Mouse (Mus musculus) stomach, embryonic 16.5 days (tissue): ENCODE results near the gene Ppp1r16b. TPM values are rescaled to one million over a fixed set of nuclear protein-coding genes. Genes with fewer than 3 reads are reported as not detected.
A peak's percentile ranks its signal among the peaks of the same experiment; 100 is the strongest.

Experiments used
- ATAC-seq: fragments of 200-750 bp; cut with Nextera tagmentation; 2 replicates; pipeline ENCODE4 v1.8.0; 2017; ENCODE audit warnings: moderate number of reproducible peaks, moderate TSS enrichment; ENCODE audit not compliant: insufficient read depth, low FRiP score
- H3K27ac ChIP-seq: fragments of 300-500 bp; sonication (generic); 2 replicates; pipeline ENCODE4 v1.5.1; 2014; ENCODE audit warnings: low read length
- H3K27me3 ChIP-seq: fragments of 300-500 bp; sonication (generic); 2 replicates; pipeline ENCODE4 v1.6.1; 2014; ENCODE audit warnings: low read length, control low read depth, mixed read lengths; ENCODE audit not compliant: control insufficient read depth, insufficient read depth
- H3K36me3 ChIP-seq: fragments of 300-500 bp; sonication (generic); 2 replicates; pipeline ENCODE4 v1.6.1; 2014; ENCODE audit warnings: low read length; ENCODE audit not compliant: control insufficient read depth, insufficient read depth
- H3K4me1 ChIP-seq: fragments of 300-500 bp; sonication (generic); 2 replicates; pipeline ENCODE4 v1.6.1; 2014; ENCODE audit warnings: low read length, control low read depth, mixed read lengths; ENCODE audit not compliant: control insufficient read depth, insufficient read depth
- H3K4me2 ChIP-seq: fragments of 300-500 bp; sonication (generic); 2 replicates; pipeline ENCODE4 v1.6.1; 2014; ENCODE audit warnings: low read depth, low read length, mixed read lengths
- H3K4me3 ChIP-seq: fragments of 300-500 bp; sonication (generic); replicated peaks from 2 replicates; pipeline ENCODE4 v1.5.1; 2014; ENCODE audit warnings: mild to moderate bottlenecking, low read length
- H3K9ac ChIP-seq: fragments of 300-500 bp; sonication (generic); 2 replicates; pipeline ENCODE4 v1.6.1; 2014; ENCODE audit warnings: low read length
- H3K9me3 ChIP-seq: fragments of 300-500 bp; sonication (generic); replicated peaks from 2 replicates; pipeline ENCODE4 v1.6.1; 2016; ENCODE audit warnings: low read length, control low read depth; ENCODE audit not compliant: control insufficient read depth
- WGBS: fragments of 180-500 bp; shearing (Covaris S2); extraction: QIAGEN DNeasy Blood & Tissue Kit; methylation state at CpG from one replicate; pipeline ENCODE4 v1.1.7; 2014; 5-methylcytosine and 5-hydroxymethylcytosine counted together
- polyA plus RNA-seq: library from polyadenylated mRNA; unstranded; fragments of >200 nt; fragmentation: Nextera tagmentation; extraction: Ambion mirVana; gene quantifications from 2 replicates; pipeline ENCODE4 v1.2.1, GENCODE M21; 2015

Gene Ppp1r16b
- polyA plus RNA-seq, 1 experiment from 2014 or later = 4.1 TPM

- H3K4me1 ChIP-seq = 0 out of 2 replicates have a peak, but pooled peaks cover 9% of the 10 kb centered on the region
- WGBS = 65% methylated on average over 4 of the region's 4 CpGs
These were observed 8.3 kb downstream of the Ppp1r16b start for GRCm38 (mm10) chr2:158673493-158673892.

GRCm38 (mm10) chr2:158674131-158674530 is 8.9 kb downstream of the Ppp1r16b start:
- H3K27me3 ChIP-seq = peaks cover 12% of the 10 kb centered on the region
- H3K36me3 ChIP-seq = no peaks in the 10 kb centered on the region
- 70% methylated on average over 6 of the region's 6 CpGs for WGBS
- no peaks in the 10 kb centered on the region; the same call in 1 of the 2 replicates for H3K9me3 ChIP-seq
- ATAC-seq = no peak
- H3K4me1 ChIP-seq = 0 out of 2 replicates have a peak, but pooled peaks cover 9% of the 10 kb centered on the region
- no peak overlapping the region for H3K9ac ChIP-seq
- H3K4me2 ChIP-seq = no peak overlapping the region
- H3K4me3 ChIP-seq = no peak overlapping the region
- no peak overlapping the region for H3K27ac ChIP-seq

More at GRCm38 (mm10) chr2:158673493-158673892, 8.3 kb downstream of the Ppp1r16b start:
- H3K27ac ChIP-seq = peak overlapping the region; percentile 51; the same call in 1 of the 2 replicates
- no peak overlapping the region for H3K4me3 ChIP-seq
- no peak overlapping the region for H3K4me2 ChIP-seq
- H3K9ac ChIP-seq = no peak overlapping the region
- no peaks in the 10 kb centered on the region; the same call in 1 of the 2 replicates for H3K9me3 ChIP-seq
- no peaks in the 10 kb centered on the region for H3K36me3 ChIP-seq
- H3K27me3 ChIP-seq = peaks cover 19% of the 10 kb centered on the region
- ATAC-seq = no peak

GRCm38 (mm10) chr2:158674759-158675158 is 9.6 kb downstream of the Ppp1r16b start:
- WGBS = 83% methylated on average over 7 of the region's 7 CpGs
- Histone ChIP-seq H3K9ac (no peak overlapping the region), H3K4me1 (0 out of 2 replicates have a peak, but pooled peaks cover 9% of the 10 kb centered on the region), H3K27me3 (peaks cover 6% of the 10 kb centered on the region; the same call in 1 of the 2 replicates), H3K4me3 (no peak overlapping the region), H3K4me2 (no peak overlapping the region), H3K9me3 (no peaks in the 10 kb centered on the region; the same call in 1 of the 2 replicates), H3K36me3 (no peaks in the 10 kb centered on the region), H3K27ac (no peak overlapping the region)
- ATAC-seq = no peak

GRCm38 (mm10) chr2:158675161-158675560 is 10.0 kb downstream of the Ppp1r16b start:
- Histone ChIP-seq H3K9ac (no peak overlapping the region), H3K9me3 (no peaks in the 10 kb centered on the region; the same call in 1 of the 2 replicates), H3K4me2 (no peak overlapping the region), H3K27me3 (0 out of 2 replicates have a peak, but pooled peaks cover 3% of the 10 kb centered on the region), H3K36me3 (no peaks in the 10 kb centered on the region), H3K27ac (no peak overlapping the region), H3K4me1 (0 out of 2 replicates have a peak, but pooled peaks cover 9% of the 10 kb centered on the region), H3K4me3 (no peak overlapping the region)
- 52% methylated on average over 6 of the region's 6 CpGs for WGBS
- ATAC-seq = no peak

GRCm38 (mm10) chr2:158675907-158676533 is 10.8 kb downstream of the Ppp1r16b start:
- Histone ChIP-seq H3K4me3 (no peak overlapping the region), H3K4me1 (0 out of 2 replicates have a peak, but pooled peaks cover 9% of the 10 kb centered on the region), H3K36me3 (no peaks in the 10 kb centered on the region), H3K9me3 (no peaks in the 10 kb centered on the region; the same call in 1 of the 2 replicates), H3K4me2 (no peak overlapping the region), H3K27me3 (0 out of 2 replicates have a peak, but pooled peaks cover under 1% of the 10 kb centered on the region), H3K27ac (no peak overlapping the region), H3K9ac (no peak overlapping the region)
- no peak for ATAC-seq
- WGBS = 87% methylated on average over 12 of the region's 12 CpGs

GRCm38 (mm10) chr2:158677946-158678345 is 12.7 kb downstream of the Ppp1r16b start:
- Histone ChIP-seq H3K4me1 (0 out of 2 replicates have a peak, but pooled peaks cover 9% of the 10 kb centered on the region), H3K4me2 (no peak overlapping the region), H3K27ac (no peak overlapping the region), H3K9ac (no peak overlapping the region), H3K36me3 (no peaks in the 10 kb centered on the region), H3K9me3 (no peaks in the 10 kb centered on the region), H3K27me3 (no peaks in the 10 kb centered on the region), H3K4me3 (no peak overlapping the region)
- 67% methylated on average over 8 of the region's 8 CpGs for WGBS
- ATAC-seq = no peak

GRCm38 (mm10) chr2:158679091-158679490 is 13.9 kb downstream of the Ppp1r16b start:
- Histone ChIP-seq H3K9ac (no peak overlapping the region), H3K4me2 (no peak overlapping the region), H3K36me3 (no peaks in the 10 kb centered on the region), H3K27me3 (no peaks in the 10 kb centered on the region), H3K4me1 (0 out of 2 replicates have a peak, but pooled peaks cover 3% of the 10 kb centered on the region), H3K27ac (no peak overlapping the region), H3K9me3 (no peaks in the 10 kb centered on the region), H3K4me3 (no peak overlapping the region)
- ATAC-seq = no peak
- WGBS = 92% methylated on average over 7 of the region's 7 CpGs

- 67% methylated on average over 10 of the region's 10 CpGs for whole genome bisulfite sequencing
- no peaks in the 10 kb centered on the region for H3K27me3 ChIP-seq
These were observed 15.2 kb downstream of the Ppp1r16b start for GRCm38 (mm10) chr2:158680357-158680889.

GRCm38 (mm10) chr2:158681714-158682113 is 16.5 kb downstream of the Ppp1r16b start:
- Histone ChIP-seq H3K9ac (no peak overlapping the region), H3K4me2 (no peak overlapping the region), H3K4me1 (no peaks in the 10 kb centered on the region), H3K27me3 (no peaks in the 10 kb centered on the region), H3K9me3 (no peaks in the 10 kb centered on the region), H3K4me3 (no peak overlapping the region), H3K27ac (no peak overlapping the region), H3K36me3 (no peaks in the 10 kb centered on the region)
- no peak for ATAC-seq
- 76% methylated on average over 6 of the region's 6 CpGs for WGBS

More at GRCm38 (mm10) chr2:158680357-158680889, 15.2 kb downstream of the Ppp1r16b start:
- Histone ChIP-seq H3K9me3 (no peaks in the 10 kb centered on the region), H3K4me2 (no peak overlapping the region), H3K4me1 (no peaks in the 10 kb centered on the region), H3K9ac (no peak overlapping the region), H3K27ac (no peak overlapping the region), H3K4me3 (no peak overlapping the region), H3K36me3 (no peaks in the 10 kb centered on the region)
- ATAC-seq = no peak
